16 mouse cellular contexts compared by ENCODE assay signal in genomic region chr16:44210156-44211053, GRCm38 (mm10). TPM values are rescaled to one million over a fixed set of nuclear protein-coding genes. Genes with fewer than 3 reads are reported as not detected.
DNase-seq lines count a peak whose midpoint lies in the region; TF ChIP-seq lines count a peak whose summit lies in the region.
"Had no signal": no experiment of that assay in that cellular context is flagged by ENCODE, and none has a peak within 500 bp of the region (broad histone marks: within the 10 kb centered on the region; RNA-seq: fewer than 3 reads in every experiment).

No protein-coding gene starts in this region.

- no peaks in the 10 kb centered on the region for H3K27me3 ChIP-seq in cerebellum, adult 2 months (ENCODE audit: control insufficient read depth, insufficient read depth, low read length)
- no peaks in the 10 kb centered on the region for H3K27me3 ChIP-seq in splenic B cell, adult 2 months (ENCODE audit: control insufficient read depth, insufficient read depth, low read length, poor library complexity, severe bottlenecking)
- H3K27me3 ChIP-seq: embryonic facial prominence, embryonic 13.5 days; heart, embryonic 12.5 days; midbrain, embryonic 15.5 days; neural tube, embryonic 13.5 days had no signal

- no peak for TF ChIP-seq POLR2A in cerebellum, adult 2 months (IDR thresholded peaks at IDR 0.05; ENCODE audit: borderline replicate concordance, insufficient read depth, low read length)

- H3K27ac ChIP-seq in cerebellum, adult 2 months (ENCODE audit: insufficient read depth, low read length), result peak overlapping the region; percentile 59
- H3K27ac ChIP-seq: embryonic facial prominence, embryonic 13.5 days; left cerebral cortex, adult 2 months; midbrain, embryonic 15.5 days; neural tube, embryonic 13.5 days had no signal

- H3K4me3 ChIP-seq in cerebellum, adult 2 months (replicated peaks; ENCODE audit: insufficient read depth, low read depth, low read length), result no peak overlapping the region
- H3K4me3 ChIP-seq: embryonic facial prominence, embryonic 13.5 days; heart, embryonic 12.5 days; left cerebral cortex, adult 2 months; midbrain, embryonic 15.5 days; neural tube, embryonic 13.5 days had no signal

- TF ChIP-seq CTCF in cerebellum, adult 2 months (IDR thresholded peaks at IDR 0.05; ENCODE audit: borderline replicate concordance, insufficient read depth, low read depth, low read length), result no peak

- peak in 1 of 2 experiments; percentile 53 for DNase-seq in cerebellum, adult 2 months
- no peak for DNase-seq in cerebellum, adult 11 months
- DNase-seq in right cerebral cortex, adult 18-20 months, result peak; percentile 21
- no peak for DNase-seq in right cerebral cortex, postnatal 14 days
- DNase-seq in cerebellum, postnatal 36 days, result peak; percentile 16 to 36
- peak; percentile 34 for DNase-seq in splenic B cell, adult 2 months (ENCODE audit: low read depth, low spot score)
- DNase-seq in testis, postnatal 10 days (ENCODE audit: low spot score), result no peak
- DNase-seq in thymus, postnatal 4 days, result no peak
- DNase-seq: gastrocnemius, postnatal 10 days; kidney, postnatal 14 days; lung, postnatal 4 days had no signal

- WGBS in cerebellum, adult 2 months, result 44% methylated on average over 10 of the region's 10 CpGs

- peaks cover 13% of the 10 kb centered on the region for H3K4me1 ChIP-seq in cerebellum, adult 2 months (ENCODE audit: control insufficient read depth, insufficient read depth, low read length)
- H3K4me1 ChIP-seq: embryonic facial prominence, embryonic 13.5 days; heart, embryonic 12.5 days; midbrain, embryonic 15.5 days; neural tube, embryonic 13.5 days had no signal

- peaks cover 4% of the 10 kb centered on the region for H3K36me3 ChIP-seq in splenic B cell, adult 2 months (ENCODE audit: control insufficient read depth, insufficient read depth, low read length, poor library complexity, severe bottlenecking)

RNA-seq across cellular contexts. Expression of gene Usf3, which starts 37.4 kb away (rescaled TPM):
- 14.2 and 15.3 TPM in 2 replicates for polyA plus RNA-seq in cerebellum, adult 2 months (2012; rRNA removed)

Comparison
In these comparisons a context has a peak if more than half of its experiments do, and no peak if none do; other contexts are left out.
1. DNase-seq: peak in right cerebral cortex, adult 18-20 months (single experiment), cerebellum, postnatal 36 days (2 of 2) and splenic B cell, adult 2 months (single experiment); none in cerebellum, adult 11 months (single experiment), right cerebral cortex, postnatal 14 days (single experiment), testis, postnatal 10 days (single experiment) and thymus, postnatal 4 days (single experiment).